Mouse (Mus musculus) megakaryocyte, embryonic 14.5 days (primary cell): ENCODE results near the gene Fam227a.

ENCODE experiments used
- FLI1 ChIP-seq: IDR thresholded peaks from 2 replicates; pipeline ENCODE4 v1.6.1; 2012; ENCODE audit warnings: low read length, inconsistent platforms, mixed read lengths
- GATA1 ChIP-seq: IDR thresholded peaks from 3 replicates; pipeline ENCODE4 v1.6.1; 2012; ENCODE audit warnings: mixed read lengths, low read length, inconsistent platforms, borderline replicate concordance

GRCm38 (mm10) chr15:79708229-79708822 is 49.6 kb upstream of the Fam227a start:
- no peak for TF ChIP-seq GATA1
- TF ChIP-seq FLI1: no peak
